Mouse (Mus musculus) lung, embryonic 16.5 days (tissue): ENCODE results near the gene Lamtor2. TPM values are rescaled to one million over a fixed set of nuclear protein-coding genes. Genes with fewer than 3 reads are reported as not detected.
A peak's percentile ranks its signal among the peaks of the same experiment; 100 is the strongest.

Experiments used
- ATAC-seq: fragments of 200-750 bp; cut with Nextera tagmentation; 2 replicates; pipeline ENCODE4 v1.8.0; 2017; ENCODE audit warnings: low read depth, mild to moderate bottlenecking, moderate library complexity
- H3K27ac ChIP-seq: fragments of 300-500 bp; sonication (generic); 2 replicates; pipeline ENCODE4 v1.5.1; 2014; ENCODE audit warnings: mild to moderate bottlenecking, control low read depth, low read length
- H3K27me3 ChIP-seq: fragments of 300-500 bp; sonication (generic); 2 replicates; pipeline ENCODE4 v1.6.1; 2014; ENCODE audit warnings: low read depth, low read length, mixed read lengths; ENCODE audit not compliant: control insufficient read depth, insufficient read depth
- H3K36me3 ChIP-seq: fragments of 300-500 bp; sonication (generic); 2 replicates; pipeline ENCODE4 v1.6.1; 2014; ENCODE audit warnings: low read length; ENCODE audit not compliant: control insufficient read depth, insufficient read depth
- H3K4me1 ChIP-seq: fragments of 300-500 bp; sonication (generic); replicated peaks from 2 replicates; pipeline ENCODE4 v1.6.1; 2014; ENCODE audit warnings: low read length, mixed read lengths; ENCODE audit not compliant: control insufficient read depth, insufficient read depth
- H3K4me2 ChIP-seq: fragments of 300-500 bp; sonication (generic); 2 replicates; pipeline ENCODE4 v1.6.1; 2014; ENCODE audit warnings: low read depth, low read length, control low read depth
- H3K4me3 ChIP-seq: fragments of 300-500 bp; sonication (generic); 2 replicates; pipeline ENCODE4 v1.5.1; 2014; ENCODE audit warnings: mild to moderate bottlenecking, low read length, control low read depth
- H3K9ac ChIP-seq: fragments of 300-500 bp; sonication (generic); 2 replicates; pipeline ENCODE4 v1.6.1; 2014; ENCODE audit warnings: low read length, control low read depth
- H3K9me3 ChIP-seq: fragments of 300-500 bp; sonication (generic); 2 replicates; pipeline ENCODE4 v1.6.1; 2016; ENCODE audit warnings: low read length; ENCODE audit not compliant: control insufficient read depth
- WGBS: fragments of 180-500 bp; shearing (Covaris S2); extraction: QIAGEN DNeasy Blood & Tissue Kit; methylation state at CpG from one replicate; pipeline ENCODE4 v1.1.7; 2014; 5-methylcytosine and 5-hydroxymethylcytosine counted together
- polyA plus RNA-seq: library from polyadenylated mRNA; unstranded; fragments of >200 nt; fragmentation: Nextera tagmentation; extraction: Ambion mirVana; gene quantifications from 2 replicates; pipeline ENCODE4 v1.2.1, GENCODE M21; 2015

The Lamtor2 gene
- polyA plus RNA-seq, 1 experiment from 2014 or later: 169 TPM

DNA sequence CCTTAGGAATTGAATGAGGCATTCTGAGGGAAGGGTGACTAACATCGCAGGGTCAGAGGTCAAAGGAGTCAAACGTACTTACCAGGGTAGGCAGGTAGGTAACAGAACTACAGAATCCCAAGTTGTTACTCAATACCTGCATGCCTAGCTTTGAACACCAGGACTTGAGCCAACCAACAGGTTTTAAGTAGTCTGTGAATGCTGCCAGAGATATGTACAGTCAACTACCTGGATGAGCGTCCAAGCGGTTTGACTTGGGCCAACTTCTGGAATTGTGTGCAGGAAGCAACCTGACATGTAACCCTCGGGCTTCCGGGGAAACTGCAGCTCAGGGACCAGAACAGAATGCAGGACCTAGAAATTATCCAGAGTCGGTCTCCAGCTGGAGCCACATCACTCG lies 29.8 kb downstream of the Lamtor2 start:
- no peak overlapping the region for H3K4me3 ChIP-seq
- 80% methylated on average over 8 of the region's 8 CpGs for whole genome bisulfite sequencing
- no peak overlapping the region for H3K4me2 ChIP-seq
- no peak overlapping the region for H3K9ac ChIP-seq
- H3K27me3 ChIP-seq: no peaks in the 10 kb centered on the region
- no peak overlapping the region for H3K27ac ChIP-seq
- 0 out of 2 replicates have a peak, but pooled peaks cover 2% of the 10 kb centered on the region for H3K36me3 ChIP-seq
- peaks cover 15% of the 10 kb centered on the region for H3K4me1 ChIP-seq
- H3K9me3 ChIP-seq: no peaks in the 10 kb centered on the region
- no peak for ATAC-seq

DNA sequence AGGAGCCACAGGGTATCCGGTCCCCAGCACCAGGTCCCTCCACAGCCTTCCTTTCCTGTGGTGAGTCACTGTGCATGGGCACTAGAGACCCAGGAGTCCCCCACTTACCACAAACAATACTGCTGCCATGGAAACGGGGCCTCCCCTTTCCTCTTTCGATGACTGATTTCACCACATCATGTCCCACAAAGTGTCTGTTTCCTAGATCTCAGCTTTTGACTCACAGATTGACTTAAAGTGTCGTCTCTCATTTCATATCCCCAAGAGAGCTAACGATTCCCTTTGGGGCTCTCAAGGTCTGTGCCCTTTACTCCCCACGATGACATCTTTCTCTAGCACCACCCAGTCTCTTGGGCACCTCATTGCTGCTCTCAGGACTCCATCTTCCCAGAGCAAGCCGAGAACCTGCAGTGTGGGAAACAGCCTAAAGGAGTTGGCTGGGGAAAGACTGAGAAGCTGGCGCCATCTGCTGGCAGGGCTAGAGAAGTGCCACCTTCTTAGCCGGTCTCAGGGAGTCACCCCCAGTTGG lies 31.0 kb downstream of the Lamtor2 start:
- Histone ChIP-seq H3K27ac (no peak overlapping the region), H3K9me3 (no peaks in the 10 kb centered on the region), H3K4me1 (peaks cover 6% of the 10 kb centered on the region), H3K4me3 (no peak overlapping the region), H3K9ac (no peak overlapping the region), H3K27me3 (no peaks in the 10 kb centered on the region), H3K36me3 (0 out of 2 replicates have a peak, but pooled peaks cover 2% of the 10 kb centered on the region), H3K4me2 (no peak overlapping the region)
- WGBS: 21% methylated on average over 9 of the region's 9 CpGs
- ATAC-seq: peak; percentile 29

GRCm38 (mm10) chr3:88521156-88521555 lies 31.7 kb downstream of the Lamtor2 start:
- WGBS: 84% methylated on average over 6 of the region's 6 CpGs
- Histone ChIP-seq H3K9ac (no peak overlapping the region), H3K27me3 (no peaks in the 10 kb centered on the region), H3K4me1 (no peaks in the 10 kb centered on the region), H3K4me2 (no peak overlapping the region), H3K9me3 (no peaks in the 10 kb centered on the region), H3K4me3 (no peak overlapping the region), H3K36me3 (0 out of 2 replicates have a peak, but pooled peaks cover 2% of the 10 kb centered on the region), H3K27ac (no peak overlapping the region)
- ATAC-seq: no peak

- H3K4me1 ChIP-seq: no peaks in the 10 kb centered on the region
- WGBS: 72% methylated on average over 2 of the region's 2 CpGs
- ATAC-seq: no peak
These were observed 32.8 kb downstream of the Lamtor2 start for GRCm38 (mm10) chr3:88520078-88520477.

GRCm38 (mm10) chr3:88518411-88518810 lies 34.5 kb downstream of the Lamtor2 start:
- no peak overlapping the region for H3K4me3 ChIP-seq
- H3K27me3 ChIP-seq: no peaks in the 10 kb centered on the region
- H3K9ac ChIP-seq: no peak overlapping the region
- H3K27ac ChIP-seq: no peak overlapping the region
- no peak for ATAC-seq
- H3K4me2 ChIP-seq: no peak overlapping the region
- H3K9me3 ChIP-seq: no peaks in the 10 kb centered on the region
- H3K4me1 ChIP-seq: peaks cover 14% of the 10 kb centered on the region
- no peaks in the 10 kb centered on the region for H3K36me3 ChIP-seq
- WGBS: 85% methylated on average over 4 of the region's 4 CpGs

More at GRCm38 (mm10) chr3:88520078-88520477, 32.8 kb downstream of the Lamtor2 start:
- Histone ChIP-seq H3K9ac (no peak overlapping the region), H3K4me3 (no peak overlapping the region), H3K27ac (no peak overlapping the region), H3K9me3 (no peaks in the 10 kb centered on the region), H3K4me2 (no peak overlapping the region), H3K27me3 (no peaks in the 10 kb centered on the region), H3K36me3 (0 out of 2 replicates have a peak, but pooled peaks cover 2% of the 10 kb centered on the region)

DNA sequence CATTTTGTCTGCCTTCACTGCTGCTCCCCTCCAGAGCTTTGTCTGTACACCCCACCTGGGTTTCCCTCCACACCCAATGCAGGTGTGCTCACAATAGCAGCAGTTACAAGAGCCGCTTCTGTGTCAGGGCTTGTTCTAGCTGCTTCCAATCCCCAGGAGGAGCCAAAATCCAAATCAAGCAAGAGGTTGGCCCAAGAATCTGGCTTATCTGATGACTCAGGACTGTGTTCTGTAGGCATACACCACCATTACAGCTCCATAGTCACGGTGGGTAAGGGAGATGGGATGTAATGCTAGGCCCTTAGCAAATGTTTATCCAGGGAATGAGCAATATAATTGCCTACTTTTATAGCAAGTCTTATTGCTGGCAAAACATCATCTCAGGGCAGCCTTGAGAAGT lies 36.5 kb downstream of the Lamtor2 start:
- no peak for ATAC-seq
- Histone ChIP-seq H3K4me3 (no peak overlapping the region), H3K27me3 (no peaks in the 10 kb centered on the region), H3K4me2 (no peak overlapping the region), H3K9ac (no peak overlapping the region), H3K36me3 (no peaks in the 10 kb centered on the region), H3K4me1 (peaks cover 34% of the 10 kb centered on the region), H3K27ac (no peak overlapping the region), H3K9me3 (no peaks in the 10 kb centered on the region)
- WGBS: 70% methylated on average over 2 of the region's 2 CpGs

DNA sequence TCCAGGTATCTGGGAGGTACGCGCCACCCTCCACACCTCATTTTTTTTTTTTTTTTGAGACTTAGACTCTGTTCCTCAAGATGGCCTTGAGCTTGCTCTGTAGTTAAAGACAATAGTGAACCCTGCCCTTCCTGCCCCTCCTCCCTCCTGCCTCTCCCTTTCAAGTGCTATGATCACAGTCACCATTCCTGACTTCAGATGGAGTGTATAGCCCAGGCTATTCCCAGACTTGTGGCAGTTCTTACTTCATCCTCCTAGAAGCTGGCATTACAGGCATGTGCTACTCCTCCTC lies 37.8 kb downstream of the Lamtor2 start:
- WGBS: 87% methylated on average over 2 of the region's 2 CpGs
- peaks cover 42% of the 10 kb centered on the region for H3K4me1 ChIP-seq
- no peaks in the 10 kb centered on the region for H3K36me3 ChIP-seq
- H3K27me3 ChIP-seq: no peaks in the 10 kb centered on the region
- H3K9me3 ChIP-seq: no peaks in the 10 kb centered on the region
- no peak for ATAC-seq
- no peak overlapping the region for H3K4me2 ChIP-seq
- H3K4me3 ChIP-seq: no peak overlapping the region
- H3K27ac ChIP-seq: no peak overlapping the region
- H3K9ac ChIP-seq: no peak overlapping the region

DNA sequence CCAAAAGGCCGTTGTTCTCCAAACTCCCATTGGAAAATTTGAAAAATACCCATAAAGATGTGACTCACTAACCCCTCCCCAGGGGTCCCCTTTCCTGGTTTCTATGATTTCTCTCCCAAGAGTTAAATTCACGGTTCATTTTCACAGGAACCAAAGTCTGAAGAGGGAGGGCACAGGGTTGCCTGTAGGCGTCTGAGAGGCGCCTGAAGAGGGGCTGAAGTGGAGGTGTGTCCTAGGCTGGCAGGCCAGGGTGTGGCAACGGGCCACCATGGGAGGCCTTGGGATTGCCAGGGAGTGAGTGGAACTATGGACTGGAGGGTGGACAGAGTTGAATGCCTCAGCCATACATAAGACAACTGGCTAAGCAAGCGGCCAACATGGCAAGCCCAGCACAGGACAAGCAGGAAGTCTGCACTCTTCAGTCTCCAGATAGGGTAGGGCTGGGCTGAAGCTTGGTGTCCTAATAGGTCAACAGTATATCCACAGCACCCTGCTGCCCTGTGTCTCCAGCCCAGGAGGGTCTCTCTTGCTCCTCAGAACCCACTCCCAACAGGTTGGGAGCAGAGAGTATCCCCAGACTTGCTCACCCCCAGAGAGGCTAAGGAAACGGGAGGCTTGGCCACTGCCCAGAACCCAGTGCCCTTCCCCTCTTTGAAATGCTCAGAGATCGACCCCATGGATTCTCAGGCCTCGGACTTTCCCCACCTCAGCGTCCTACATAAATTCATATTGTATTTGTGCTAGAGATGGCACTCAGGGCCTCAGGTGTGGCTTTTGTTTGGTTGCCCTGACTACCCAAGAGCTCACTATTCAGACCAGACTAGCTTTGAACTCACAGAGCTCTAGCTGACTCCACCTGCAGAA lies 38.4 kb downstream of the Lamtor2 start:
- Histone ChIP-seq H3K27me3 (no peaks in the 10 kb centered on the region), H3K27ac (peak overlapping the region; percentile 34), H3K9me3 (no peaks in the 10 kb centered on the region), H3K4me2 (no peak overlapping the region), H3K9ac (peak overlapping the region; percentile 8; the same call in 1 of the 2 replicates), H3K4me3 (no peak overlapping the region), H3K36me3 (no peaks in the 10 kb centered on the region), H3K4me1 (peaks cover 44% of the 10 kb centered on the region)
- WGBS: 58% methylated on average over 10 of the region's 10 CpGs
- ATAC-seq: peak; percentile 34; the same call in 1 of the 2 replicates

DNA sequence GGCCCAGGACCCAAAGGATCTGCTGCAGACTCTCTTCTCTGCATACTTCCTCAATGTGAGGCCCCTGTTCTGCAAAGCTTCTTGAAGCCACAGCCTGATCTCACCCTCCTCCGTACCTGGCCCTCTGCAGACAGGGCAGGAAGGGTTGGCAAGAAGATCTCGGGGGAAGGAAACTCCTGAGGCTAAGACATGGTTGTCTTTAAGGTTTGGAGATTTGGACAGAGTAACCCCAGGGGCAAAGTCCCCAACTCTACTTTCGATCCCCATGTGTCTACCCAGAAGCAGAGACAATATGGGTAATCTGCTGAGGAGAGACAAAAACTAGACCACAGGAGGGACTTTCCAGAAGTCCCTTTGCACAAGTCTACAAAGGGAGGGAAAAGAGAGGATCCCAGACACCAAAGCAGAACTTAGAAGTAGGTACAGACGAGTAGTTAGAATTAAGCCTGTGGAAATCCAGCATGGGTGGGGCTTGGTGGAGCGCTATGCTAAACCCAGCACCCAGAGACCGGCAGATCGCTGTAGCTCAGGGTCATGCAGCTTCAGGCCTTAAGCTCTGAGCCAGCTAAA lies 39.2 kb downstream of the Lamtor2 start:
- H3K9me3 ChIP-seq: no peaks in the 10 kb centered on the region
- no peak overlapping the region for H3K4me2 ChIP-seq
- H3K27ac ChIP-seq: peak overlapping the region; percentile 34
- H3K36me3 ChIP-seq: no peaks in the 10 kb centered on the region
- no peak overlapping the region for H3K4me3 ChIP-seq
- WGBS: 77% methylated on average over 7 of the region's 7 CpGs
- no peak for ATAC-seq
- peaks cover 47% of the 10 kb centered on the region for H3K4me1 ChIP-seq
- H3K27me3 ChIP-seq: no peaks in the 10 kb centered on the region
- H3K9ac ChIP-seq: peak overlapping the region; percentile 30; the same call in 1 of the 2 replicates
